Comparison of ENCODE assay signal across 23 mouse cellular contexts in genomic region chr7:112123612-112124011, GRCm38 (mm10). TPM values are rescaled to one million over a fixed set of nuclear protein-coding genes. Genes with fewer than 3 reads are reported as not detected.
A peak's percentile ranks its signal among the peaks of the same experiment; 100 is the strongest.
DNase-seq lines count a peak whose midpoint lies in the region; ATAC-seq lines count a peak whose summit lies in the region.
"Had no signal": no experiment of that assay in that cellular context is flagged by ENCODE, and none has a peak within 500 bp of the region (broad histone marks: within the 10 kb centered on the region; RNA-seq: fewer than 3 reads in every experiment).

No protein-coding gene starts in this region.

- peak; percentile 42 for DNase-seq in layer of hippocampus, adult 11-12 months (ENCODE audit: low spot score)
- no peak for DNase-seq in layer of hippocampus, postnatal 25 days (ENCODE audit: extremely low spot score in 1 of 2, low spot score in 1 of 2)
- DNase-seq in right cerebral cortex, adult 2 months (ENCODE audit: low spot score in 2 of 2) = peak; percentile 64 to 70
- no peak for DNase-seq in right cerebral cortex, postnatal 14 days
- DNase-seq in left cerebral cortex, postnatal 14 days (ENCODE audit: low spot score in 2 of 2) = peak; percentile 45 to 78
- DNase-seq in liver, embryonic 11.5 days (ENCODE audit: low spot score) = no peak
- DNase-seq: adrenal gland, adult 2 months; heart, postnatal 4 days; kidney, adult 8-10 months; kidney, postnatal 10 days; liver, embryonic 13.5 days; lung, adult 2 months; lung, postnatal 14 days had no signal

- 92% methylated on average over 5 of the region's 5 CpGs for WGBS in hindbrain, embryonic 16.5 days
- WGBS in liver, embryonic 11.5 days = 86% methylated on average over 5 of the region's 5 CpGs

- no peaks in the 10 kb centered on the region for H3K36me3 ChIP-seq in hindbrain, embryonic 16.5 days (ENCODE audit: control insufficient read depth, insufficient read depth, low read length)
- H3K36me3 ChIP-seq in liver, embryonic 11.5 days (ENCODE audit: control insufficient read depth, insufficient read depth, low read length) = peaks cover 2% of the 10 kb centered on the region; the same call in 1 of the 2 replicates
- H3K36me3 ChIP-seq: liver, embryonic 13.5 days; midbrain, embryonic 12.5 days had no signal

- H3K4me1 ChIP-seq in hindbrain, embryonic 16.5 days (ENCODE audit: control insufficient read depth, insufficient read depth, low read depth, low read length) = no peaks in the 10 kb centered on the region
- no peaks in the 10 kb centered on the region for H3K4me1 ChIP-seq in liver, embryonic 11.5 days (replicated peaks; ENCODE audit: control insufficient read depth, insufficient read depth, low read length)

- no peaks in the 10 kb centered on the region for H3K27me3 ChIP-seq in hindbrain, embryonic 16.5 days (replicated peaks; ENCODE audit: control insufficient read depth, insufficient read depth, low read length)
- no peaks in the 10 kb centered on the region for H3K27me3 ChIP-seq in liver, embryonic 11.5 days (replicated peaks; ENCODE audit: control insufficient read depth, insufficient read depth, low read length)
- H3K27me3 ChIP-seq: limb, embryonic 13.5 days; liver, embryonic 13.5 days; midbrain, embryonic 12.5 days had no signal

- no peaks in the 10 kb centered on the region for H3K9me3 ChIP-seq in hindbrain, embryonic 16.5 days (ENCODE audit: control insufficient read depth, low read length)
- H3K9me3 ChIP-seq in liver, embryonic 11.5 days (ENCODE audit: control insufficient read depth, low read length) = no peaks in the 10 kb centered on the region
- H3K9me3 ChIP-seq: forebrain, embryonic 10.5 days; heart, embryonic 10.5 days; limb, embryonic 13.5 days; liver, embryonic 13.5 days; midbrain, embryonic 12.5 days had no signal

- no peak overlapping the region for H3K4me2 ChIP-seq in hindbrain, embryonic 16.5 days (ENCODE audit: low read length)
- H3K4me2 ChIP-seq in liver, embryonic 11.5 days = no peak overlapping the region
- H3K4me2 ChIP-seq: hindbrain, embryonic 14.5 days; limb, embryonic 13.5 days; liver, embryonic 13.5 days; midbrain, embryonic 12.5 days had no signal

- no peak for ATAC-seq in hindbrain, embryonic 16.5 days
- ATAC-seq in liver, embryonic 11.5 days (replicated peaks; ENCODE audit: low FRiP score) = no peak
- ATAC-seq: CD4-positive, CD25-positive, alpha-beta regulatory T cell, adult 4 months; forebrain, embryonic 16.5 days had no signal

- H3K4me3 ChIP-seq in hindbrain, embryonic 16.5 days (ENCODE audit: low read length) = no peak overlapping the region
- H3K4me3 ChIP-seq in liver, embryonic 11.5 days (ENCODE audit: low read depth, low read length) = no peak overlapping the region
- H3K4me3 ChIP-seq: forebrain, embryonic 10.5 days; heart, embryonic 10.5 days; limb, embryonic 13.5 days; liver, embryonic 13.5 days; midbrain, embryonic 12.5 days had no signal

- intact Hi-C loops in left cerebral cortex, postnatal 14 days (cut with DNase I) = loop anchor here (5.0 kb wide), 1 partner anchor 59 kb away; no protein-coding TSS in a partner anchor

- no peak overlapping the region for H3K9ac ChIP-seq in hindbrain, embryonic 16.5 days (ENCODE audit: low read depth, low read length)
- no peak overlapping the region for H3K9ac ChIP-seq in liver, embryonic 11.5 days (ENCODE audit: low read depth, low read length)
- H3K9ac ChIP-seq: hindbrain, embryonic 14.5 days; limb, embryonic 13.5 days; liver, embryonic 13.5 days; midbrain, embryonic 12.5 days had no signal

- no peak overlapping the region for H3K27ac ChIP-seq in hindbrain, embryonic 16.5 days (ENCODE audit: low read depth, low read length)
- H3K27ac ChIP-seq in liver, embryonic 11.5 days (ENCODE audit: low read depth, low read length) = no peak overlapping the region
- H3K27ac ChIP-seq: hindbrain, embryonic 14.5 days; limb, embryonic 13.5 days; liver, embryonic 13.5 days; midbrain, embryonic 12.5 days; stomach, postnatal 0 days had no signal

RNA-seq across cellular contexts. Expression of gene Dkk3, which starts 35.2 kb away (rescaled TPM):
- total RNA-seq in layer of hippocampus, postnatal 25 days (2021) = 100 to 1,000 TPM; 218 to 244 TPM
- 100 to 1,000 TPM in 1 of 2 experiments, 10 to 100 TPM in 1; 97.1 to 119 TPM for total RNA-seq in left cerebral cortex, postnatal 14 days (2021)
- 38.5 and 39.8 TPM in 2 replicates for polyA plus RNA-seq in hindbrain, embryonic 16.5 days (2015; fragmentation: Nextera tagmentation; extraction: Ambion mirVana)
- 11.0 and 12.0 TPM in 2 replicates for polyA plus RNA-seq in liver, embryonic 11.5 days (2014; fragmentation: Nextera tagmentation; extraction: Ambion mirVana)
- total RNA-seq: monocyte, adult 5-6 weeks had no signal

Comparison
In these comparisons a context has a peak if more than half of its experiments do, and no peak if none do; other contexts are left out.
1. DNase-seq: peak in layer of hippocampus, adult 11-12 months (single experiment), right cerebral cortex, adult 2 months (2 of 2) and left cerebral cortex, postnatal 14 days (2 of 2); none in layer of hippocampus, postnatal 25 days (0 of 2), right cerebral cortex, postnatal 14 days (single experiment) and liver, embryonic 11.5 days (single experiment).